Mouse (Mus musculus): ENCODE measurements around the gene Nectin2. TPM values are rescaled to one million over a fixed set of nuclear protein-coding genes. Genes with fewer than 3 reads are reported as not detected.

The Nectin2 gene
- polyA plus RNA-seq, 1 experiment from 2014 or later = 56.5 TPM

DNA sequence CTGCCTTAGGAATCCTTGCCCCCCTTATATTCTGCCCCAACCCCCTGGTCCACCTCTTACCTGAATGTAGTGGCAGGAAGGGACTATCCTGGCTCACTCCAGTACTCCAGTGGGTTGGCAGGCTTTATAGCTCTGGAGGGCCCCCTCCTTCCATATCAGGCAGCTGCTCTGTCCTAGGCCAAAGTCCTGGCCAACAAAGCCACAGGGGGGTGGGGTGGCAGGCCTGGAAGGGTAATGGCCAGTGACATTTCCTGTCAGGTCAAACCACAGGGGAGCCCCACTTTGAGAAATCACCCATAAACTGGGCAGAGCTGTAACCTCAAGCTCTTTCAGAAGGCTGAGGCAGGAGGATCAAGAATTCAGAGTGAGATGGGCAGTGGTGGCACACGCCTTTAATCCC, 73.6 kb downstream of the Nectin2 start:
- ATAC-seq (ENCODE audit: low FRiP score) = no peak
- Histone ChIP-seq H3K4me2 (no peak overlapping the region), H3K36me3 (no peaks in the 10 kb centered on the region), H3K27ac (replicated peaks) (no peak overlapping the region), H3K4me3 (replicated peaks) (no peak overlapping the region), H3K4me1 (no peaks in the 10 kb centered on the region), H3K27me3 (replicated peaks) (no peaks in the 10 kb centered on the region), H3K9ac (replicated peaks) (no peak overlapping the region), H3K9me3 (replicated peaks) (no peaks in the 10 kb centered on the region)
- WGBS = 70% methylated on average over 1 of the region's 1 CpGs

DNA sequence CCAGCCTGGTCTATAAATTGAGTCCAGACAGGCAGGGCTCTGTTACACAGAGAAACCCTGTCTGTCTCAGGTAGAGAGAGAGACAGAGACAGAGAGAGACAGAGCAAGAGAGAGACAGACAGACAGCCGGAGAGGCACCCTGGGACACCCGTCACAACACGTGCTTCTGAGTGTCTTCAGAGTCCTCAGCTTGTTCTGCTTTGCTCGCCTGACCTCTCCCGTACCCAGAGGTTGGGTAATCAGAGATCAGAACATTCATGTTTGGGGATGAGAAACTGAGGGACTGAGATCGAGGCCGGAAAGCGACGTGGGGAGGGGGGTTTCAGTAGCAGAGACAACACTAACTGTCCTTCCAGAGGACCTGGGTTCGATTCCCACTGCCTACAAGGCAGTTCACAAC, 74.5 kb downstream of the Nectin2 start:
- Histone ChIP-seq H3K4me1 (no peaks in the 10 kb centered on the region), H3K9ac (replicated peaks) (no peak overlapping the region), H3K36me3 (no peaks in the 10 kb centered on the region), H3K9me3 (replicated peaks) (no peaks in the 10 kb centered on the region), H3K4me2 (no peak overlapping the region), H3K27me3 (replicated peaks) (no peaks in the 10 kb centered on the region), H3K4me3 (replicated peaks) (no peak overlapping the region), H3K27ac (replicated peaks) (no peak overlapping the region)
- 86% methylated on average over 10 of the region's 10 CpGs for WGBS
- ATAC-seq (ENCODE audit: low FRiP score) = no peak

- Histone ChIP-seq H3K9me3 (replicated peaks) (no peaks in the 10 kb centered on the region), H3K4me3 (replicated peaks) (no peak overlapping the region), H3K27me3 (replicated peaks) (no peaks in the 10 kb centered on the region), H3K4me2 (no peak overlapping the region), H3K9ac (replicated peaks) (no peak overlapping the region), H3K36me3 (no peaks in the 10 kb centered on the region), H3K27ac (replicated peaks) (no peak overlapping the region), H3K4me1 (peaks cover 6% of the 10 kb centered on the region)
- WGBS = 72% methylated on average over 14 of the region's 14 CpGs
- no peak for ATAC-seq (ENCODE audit: low FRiP score)
Measured at GRCm38 (mm10) chr7:19673083-19673699, 77.1 kb downstream of the Nectin2 start.

DNA sequence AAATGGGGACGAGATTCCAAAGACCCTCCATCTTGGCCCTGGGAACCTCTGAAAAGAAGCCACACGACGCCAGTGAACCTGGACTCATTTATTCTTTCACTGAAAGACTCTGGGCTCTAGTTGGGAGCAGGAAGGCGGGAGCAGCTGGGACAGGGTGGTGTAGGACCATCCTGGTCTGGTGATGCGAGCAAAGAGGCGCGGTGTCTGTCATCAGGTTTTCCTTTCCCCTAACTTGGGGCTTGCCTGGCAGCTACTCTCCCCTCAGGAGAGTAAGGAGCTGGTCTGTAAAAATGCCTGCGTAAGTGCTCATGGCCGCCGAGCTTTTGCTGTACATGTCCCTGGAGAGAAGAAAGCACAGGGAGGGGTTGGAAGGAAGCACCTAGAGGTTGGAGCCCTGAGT, 78.8 kb downstream of the Nectin2 start:
- ATAC-seq (ENCODE audit: low FRiP score) = no peak
- no peaks in the 10 kb centered on the region for H3K9me3 ChIP-seq (replicated peaks)
- H3K27me3 ChIP-seq (replicated peaks) = no peaks in the 10 kb centered on the region
- H3K36me3 ChIP-seq = no peaks in the 10 kb centered on the region
- no peak overlapping the region for H3K9ac ChIP-seq (replicated peaks)
- 71% methylated on average over 10 of the region's 10 CpGs for WGBS
- no peak overlapping the region for H3K27ac ChIP-seq (replicated peaks)
- H3K4me1 ChIP-seq = peaks cover 7% of the 10 kb centered on the region
- no peak overlapping the region for H3K4me3 ChIP-seq (replicated peaks)
- H3K4me2 ChIP-seq = no peak overlapping the region

DNA sequence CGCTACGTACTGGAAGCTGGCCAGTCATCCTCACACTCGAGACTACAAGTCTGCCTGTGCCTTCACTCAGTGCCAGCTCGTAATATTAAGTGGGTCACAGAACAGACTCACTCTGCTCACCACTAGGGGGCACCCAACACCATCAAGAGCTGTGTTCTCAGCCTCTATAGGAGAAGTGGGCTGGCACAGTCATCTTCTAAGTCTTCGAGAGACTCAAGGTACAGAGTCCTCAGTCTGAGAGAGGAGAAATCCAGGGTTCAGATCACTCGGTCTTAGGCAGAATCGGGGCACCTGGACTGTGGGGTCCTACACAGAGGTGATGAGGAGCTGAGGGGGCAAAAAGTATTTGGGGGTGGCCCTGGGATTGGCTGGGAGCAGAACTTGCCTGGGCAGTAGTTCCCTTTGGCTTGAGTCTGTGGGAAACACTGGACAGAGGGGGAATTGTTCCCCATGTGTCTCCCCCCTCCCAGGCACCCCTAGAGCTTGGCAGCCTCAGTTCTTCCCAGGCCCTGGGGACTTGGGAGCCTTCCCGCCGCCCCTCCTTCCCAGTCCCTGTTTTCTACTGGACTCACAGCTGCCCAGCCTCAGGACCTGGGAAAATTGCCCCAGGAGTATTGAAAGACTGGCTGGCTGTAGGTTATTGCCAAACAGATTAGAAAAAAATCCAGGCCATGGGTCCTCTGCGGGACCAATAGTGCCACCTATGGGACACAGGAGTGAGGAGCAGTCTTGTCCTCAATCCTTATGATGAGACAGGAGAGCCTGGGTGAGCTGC, 81.1 kb downstream of the Nectin2 start:
- Histone ChIP-seq H3K4me2 (peak overlapping the region; percentile 32; the same call in 1 of the 2 replicates), H3K36me3 (no peaks in the 10 kb centered on the region), H3K4me1 (peaks cover 18% of the 10 kb centered on the region), H3K4me3 (replicated peaks) (0 out of 2 replicates have a peak overlapping the region, but pooled peaks have one; percentile 2), H3K9me3 (replicated peaks) (no peaks in the 10 kb centered on the region), H3K27ac (replicated peaks) (peak overlapping the region; percentile 78), H3K27me3 (replicated peaks) (no peaks in the 10 kb centered on the region), H3K9ac (replicated peaks) (0 out of 2 replicates have a peak overlapping the region, but pooled peaks have one; percentile 10)
- 7% methylated on average over 10 of the region's 10 CpGs for WGBS
- ATAC-seq (ENCODE audit: low FRiP score) = peak; percentile 52

DNA sequence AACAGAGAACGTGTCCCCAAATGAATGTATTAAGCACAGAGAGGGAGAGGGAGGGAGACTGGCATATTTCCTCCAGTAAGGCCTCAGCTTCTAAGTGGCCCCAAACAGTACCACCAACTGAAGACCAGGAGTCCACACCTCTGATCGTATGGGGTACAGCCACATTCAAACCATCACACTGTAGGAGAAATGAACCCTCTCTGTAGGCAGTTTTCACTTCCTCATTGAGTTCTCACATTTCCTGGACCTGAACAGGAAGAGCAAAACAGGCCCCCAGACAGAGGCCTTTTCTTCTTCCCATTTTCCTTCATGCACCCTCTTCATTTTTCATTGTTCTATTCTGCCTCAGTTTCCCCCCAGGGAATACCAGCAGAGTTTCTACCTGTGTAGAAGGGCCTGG, 82.8 kb downstream of the Nectin2 start:
- no peak overlapping the region for H3K27ac ChIP-seq (replicated peaks)
- no peak overlapping the region for H3K9ac ChIP-seq (replicated peaks)
- no peak overlapping the region for H3K4me2 ChIP-seq
- ATAC-seq (ENCODE audit: low FRiP score) = no peak
- no peaks in the 10 kb centered on the region for H3K9me3 ChIP-seq (replicated peaks)
- 79% methylated on average over 2 of the region's 2 CpGs for WGBS
- 0 out of 2 replicates have a peak, but pooled peaks cover 4% of the 10 kb centered on the region for H3K36me3 ChIP-seq
- peaks cover 34% of the 10 kb centered on the region for H3K4me1 ChIP-seq
- no peaks in the 10 kb centered on the region for H3K27me3 ChIP-seq (replicated peaks)
- H3K4me3 ChIP-seq (replicated peaks) = no peak overlapping the region

DNA sequence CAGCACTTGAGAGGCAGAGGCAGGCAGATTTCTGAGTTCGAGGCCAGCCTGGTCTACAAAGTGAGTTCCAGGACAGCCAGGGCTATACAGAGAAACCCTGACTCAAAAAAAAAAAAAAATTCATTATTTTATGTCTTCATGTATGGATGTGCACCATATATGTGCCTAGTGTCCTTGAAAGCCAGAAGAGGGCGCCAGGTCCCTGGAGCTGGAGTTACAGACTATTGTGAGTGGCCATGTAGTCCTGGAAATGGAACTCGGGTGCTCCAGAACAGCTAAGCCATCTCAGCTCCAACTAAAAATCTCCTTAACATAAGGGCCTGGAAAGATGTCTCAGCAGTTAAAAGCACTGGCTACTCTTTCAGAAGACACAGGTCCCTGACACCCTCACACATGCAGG, 83.5 kb downstream of the Nectin2 start:
- no peak overlapping the region; the same call in 1 of the 2 replicates for H3K27ac ChIP-seq (replicated peaks)
- H3K4me1 ChIP-seq = peaks cover 40% of the 10 kb centered on the region
- no peak overlapping the region for H3K4me2 ChIP-seq
- no peaks in the 10 kb centered on the region for H3K27me3 ChIP-seq (replicated peaks)
- no peak overlapping the region for H3K9ac ChIP-seq (replicated peaks)
- peaks cover 4% of the 10 kb centered on the region; the same call in 1 of the 2 replicates for H3K36me3 ChIP-seq
- no peak for ATAC-seq (ENCODE audit: low FRiP score)
- WGBS = 76% methylated on average over 3 of the region's 3 CpGs
- H3K9me3 ChIP-seq (replicated peaks) = no peaks in the 10 kb centered on the region
- H3K4me3 ChIP-seq (replicated peaks) = no peak overlapping the region

Other genes with a start within 250 kb of the Nectin2 start
- 3.9 and 5.0 TPM in 2 replicates for gene Bloc1s3, start 242.1 kb downstream of the Nectin2 start, polyA plus RNA-seq (2015; fragmentation: Nextera tagmentation; extraction: Ambion mirVana)
- 39.2 and 58.6 TPM in 2 replicates for gene Trappc6a, start 242.1 kb downstream of the Nectin2 start, polyA plus RNA-seq (2015; fragmentation: Nextera tagmentation; extraction: Ambion mirVana)
- gene Nkpd1, start 232.6 kb downstream of the Nectin2 start, polyA plus RNA-seq (2015; fragmentation: Nextera tagmentation; extraction: Ambion mirVana) = 1.2 and 1.5 TPM in 2 replicates
- 41.0 and 42.3 TPM in 2 replicates for gene Ppp1r37, start 187.4 kb downstream of the Nectin2 start, polyA plus RNA-seq (2015; fragmentation: Nextera tagmentation; extraction: Ambion mirVana)
- 0.23 and 0.61 TPM in 2 replicates for gene Zfp296, start 173.2 kb downstream of the Nectin2 start, polyA plus RNA-seq (2015; fragmentation: Nextera tagmentation; extraction: Ambion mirVana)
- 145 and 154 TPM in 2 replicates for gene Gemin7, start 172.9 kb downstream of the Nectin2 start, polyA plus RNA-seq (2015; fragmentation: Nextera tagmentation; extraction: Ambion mirVana)
- gene Clasrp, start 146.0 kb downstream of the Nectin2 start, polyA plus RNA-seq (2015; fragmentation: Nextera tagmentation; extraction: Ambion mirVana) = 51.0 and 61.5 TPM in 2 replicates
- 9.6 and 12.8 TPM in 2 replicates for gene Relb, start 121.0 kb downstream of the Nectin2 start, polyA plus RNA-seq (2015; fragmentation: Nextera tagmentation; extraction: Ambion mirVana)
- gene Clptm1, start 85.5 kb downstream of the Nectin2 start, polyA plus RNA-seq (2015; fragmentation: Nextera tagmentation; extraction: Ambion mirVana) = 128 and 140 TPM in 2 replicates
- 1.8 TPM in 2 replicates for gene Apoc2, start 72.5 kb downstream of the Nectin2 start, polyA plus RNA-seq (2015; fragmentation: Nextera tagmentation; extraction: Ambion mirVana)
- not detected in 2 replicates for gene Gm44805, start 69.1 kb downstream of the Nectin2 start, polyA plus RNA-seq (2015; fragmentation: Nextera tagmentation; extraction: Ambion mirVana)
- 0.38 and 0.75 TPM in 2 replicates for gene Apoc4, start 69.0 kb downstream of the Nectin2 start, polyA plus RNA-seq (2015; fragmentation: Nextera tagmentation; extraction: Ambion mirVana)
- 6.5 and 7.3 TPM in 2 replicates for gene Apoc1, start 57.8 kb downstream of the Nectin2 start, polyA plus RNA-seq (2015; fragmentation: Nextera tagmentation; extraction: Ambion mirVana)
- 643 and 683 TPM in 2 replicates for gene Apoe, start 51.3 kb downstream of the Nectin2 start, polyA plus RNA-seq (2015; fragmentation: Nextera tagmentation; extraction: Ambion mirVana)
- 155 and 171 TPM in 2 replicates for gene Tomm40, start 35.0 kb downstream of the Nectin2 start, polyA plus RNA-seq (2015; fragmentation: Nextera tagmentation; extraction: Ambion mirVana)
- gene Bcam, start 20.5 kb upstream of the Nectin2 start, polyA plus RNA-seq (2015; fragmentation: Nextera tagmentation; extraction: Ambion mirVana) = 26.3 and 37.0 TPM in 2 replicates
- 0.69 and 2.2 TPM in 2 replicates for gene Cblc, start 46.3 kb upstream of the Nectin2 start, polyA plus RNA-seq (2015; fragmentation: Nextera tagmentation; extraction: Ambion mirVana)
- gene Bcl3, start 72.3 kb upstream of the Nectin2 start, polyA plus RNA-seq (2015; fragmentation: Nextera tagmentation; extraction: Ambion mirVana) = 1.2 and 5.2 TPM in 2 replicates
- gene Gm19345, start 101.5 kb upstream of the Nectin2 start, polyA plus RNA-seq (2015; fragmentation: Nextera tagmentation; extraction: Ambion mirVana) = 14.3 and 17.3 TPM in 2 replicates
- gene Ceacam16, start 110.8 kb upstream of the Nectin2 start, polyA plus RNA-seq (2015; fragmentation: Nextera tagmentation; extraction: Ambion mirVana) = 0.69 and 1.2 TPM in 2 replicates
- not detected in 2 replicates for gene Ceacam19, start 137.5 kb upstream of the Nectin2 start, polyA plus RNA-seq (2015; fragmentation: Nextera tagmentation; extraction: Ambion mirVana)
- 12.0 and 12.5 TPM in 2 replicates for gene Pvr, start 170.7 kb upstream of the Nectin2 start, polyA plus RNA-seq (2015; fragmentation: Nextera tagmentation; extraction: Ambion mirVana)
- 0.12 and 0.43 TPM in 2 replicates for gene Igsf23, start 200.3 kb upstream of the Nectin2 start, polyA plus RNA-seq (2015; fragmentation: Nextera tagmentation; extraction: Ambion mirVana)
- gene Ceacam20, start 214.9 kb upstream of the Nectin2 start, polyA plus RNA-seq (2015; fragmentation: Nextera tagmentation; extraction: Ambion mirVana) = not detected in 2 replicates
- gene Nlrp9b, start 241.0 kb upstream of the Nectin2 start, polyA plus RNA-seq (2015; fragmentation: Nextera tagmentation; extraction: Ambion mirVana) = not detected in 2 replicates

All from neural tube, embryonic 15.5 days (tissue).